Mouse (Mus musculus): ENCODE data around the gene Pemt. TPM values are rescaled to one million over a fixed set of nuclear protein-coding genes. Genes with fewer than 3 reads are reported as not detected.

The Pemt gene
- polyA plus RNA-seq, 1 experiment from 2014 or later, result 10.2 TPM

DNA sequence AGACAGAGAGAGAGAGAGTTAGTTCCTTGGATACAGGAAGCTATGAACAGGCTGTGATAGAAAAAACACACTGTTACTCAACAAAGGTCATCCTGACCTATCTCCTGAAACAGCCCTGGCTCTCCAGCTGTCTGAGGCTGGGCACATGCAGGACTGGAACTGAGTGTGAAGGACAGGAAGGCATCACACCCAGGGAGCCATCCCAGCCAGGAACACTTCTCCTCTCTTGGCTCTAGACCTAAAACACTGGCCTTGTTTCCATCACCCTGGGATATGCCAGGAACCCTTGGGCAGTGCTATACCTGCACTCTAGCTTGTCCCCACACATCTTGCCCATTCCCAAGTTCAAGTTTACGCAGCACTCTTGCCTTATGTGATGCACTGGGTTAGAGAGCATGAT, 1.5 kb downstream of the Pemt start:
- ATAC-seq (replicated peaks; ENCODE audit: low FRiP score, low read depth), result no peak
- TF ChIP-seq CTCF (IDR thresholded peaks at IDR 0.05; ENCODE audit: low read depth), result no peak
- no peak overlapping the region for H3K4me3 ChIP-seq (replicated peaks; ENCODE audit: low read depth, low read length)

GRCm38 (mm10) chr11:60042277-60042676, 4.0 kb downstream of the Pemt start:
- ATAC-seq (replicated peaks; ENCODE audit: low FRiP score, low read depth), result no peak

More for the DNA sequence above, 1.5 kb downstream of the Pemt start:
- no peak overlapping the region for H3K9ac ChIP-seq (ENCODE audit: low read depth, low read length)
- peaks cover 4% of the 10 kb centered on the region; the same call in 1 of the 2 replicates for H3K4me1 ChIP-seq (replicated peaks; ENCODE audit: insufficient read depth, low read length)
- no peaks in the 10 kb centered on the region for H3K27me3 ChIP-seq (ENCODE audit: insufficient read depth, low read length)
- no peaks in the 10 kb centered on the region for H3K36me3 ChIP-seq (ENCODE audit: insufficient read depth, low read length)
- no peak overlapping the region for H3K4me2 ChIP-seq (ENCODE audit: low read length)
- H3K9me3 ChIP-seq (replicated peaks; ENCODE audit: low read length), result no peaks in the 10 kb centered on the region
- no peak for DNase-seq (ENCODE audit: low spot score)
- H3K27ac ChIP-seq, result no peak overlapping the region
- 96% methylated on average over 1 of the region's 1 CpGs for WGBS

DNA sequence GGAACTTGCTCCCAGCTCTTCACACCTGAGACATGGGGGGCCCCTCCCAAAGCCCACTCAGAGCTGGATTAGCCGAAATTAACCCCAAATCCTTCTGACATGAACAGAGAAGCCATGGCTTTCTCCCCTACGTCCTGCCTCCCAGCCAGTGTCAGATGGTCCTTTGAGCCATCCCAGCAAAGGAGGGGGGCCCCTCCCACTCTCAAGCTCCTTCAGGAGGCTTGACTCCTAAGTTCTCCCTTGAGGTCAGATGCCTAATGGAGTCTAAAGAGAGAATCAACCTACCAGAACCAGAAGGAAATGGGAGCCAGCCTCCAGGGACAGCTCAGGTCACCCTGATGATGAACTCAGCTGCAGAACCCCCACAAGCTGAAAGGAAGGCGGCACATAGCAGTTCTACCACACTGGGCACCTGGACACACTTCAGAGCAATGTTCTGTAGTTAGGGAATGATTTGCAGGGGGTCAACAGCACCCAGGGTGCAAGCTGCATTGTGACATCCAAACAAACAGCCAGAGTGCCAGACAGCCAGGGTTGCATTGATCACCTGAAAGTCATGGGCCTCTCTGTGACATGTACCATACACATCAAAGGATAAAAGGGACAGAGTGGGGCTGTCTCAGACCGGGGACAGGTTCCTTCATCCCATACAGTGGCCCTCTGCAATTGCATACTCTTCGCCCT, 9.6 kb downstream of the Pemt start:
- H3K4me1 ChIP-seq (replicated peaks; ENCODE audit: insufficient read depth, low read length), result peaks cover 10% of the 10 kb centered on the region; the same call in 1 of the 2 replicates
- peak; percentile 47; the same call in 1 of the 2 replicates for ATAC-seq (replicated peaks; ENCODE audit: low FRiP score, low read depth)
- WGBS, result 32% methylated on average over 5 of the region's 5 CpGs

More at GRCm38 (mm10) chr11:60042277-60042676, 4.0 kb downstream of the Pemt start:
- H3K27me3 ChIP-seq (ENCODE audit: insufficient read depth, low read length), result no peaks in the 10 kb centered on the region
- peaks cover 4% of the 10 kb centered on the region; the same call in 1 of the 2 replicates for H3K4me1 ChIP-seq (replicated peaks; ENCODE audit: insufficient read depth, low read length)
- H3K4me2 ChIP-seq (ENCODE audit: low read length), result no peak overlapping the region
- H3K27ac ChIP-seq, result no peak overlapping the region
- H3K36me3 ChIP-seq (ENCODE audit: insufficient read depth, low read length), result no peaks in the 10 kb centered on the region
- H3K9me3 ChIP-seq (replicated peaks; ENCODE audit: low read length), result no peaks in the 10 kb centered on the region
- H3K9ac ChIP-seq (ENCODE audit: low read depth, low read length), result no peak overlapping the region
- peak; percentile 12; the same call in 1 of the 2 replicates for TF ChIP-seq CTCF (IDR thresholded peaks at IDR 0.05; ENCODE audit: low read depth)
- H3K4me3 ChIP-seq (replicated peaks; ENCODE audit: low read depth, low read length), result no peak overlapping the region
- DNase-seq (ENCODE audit: low spot score), result no peak

DNA sequence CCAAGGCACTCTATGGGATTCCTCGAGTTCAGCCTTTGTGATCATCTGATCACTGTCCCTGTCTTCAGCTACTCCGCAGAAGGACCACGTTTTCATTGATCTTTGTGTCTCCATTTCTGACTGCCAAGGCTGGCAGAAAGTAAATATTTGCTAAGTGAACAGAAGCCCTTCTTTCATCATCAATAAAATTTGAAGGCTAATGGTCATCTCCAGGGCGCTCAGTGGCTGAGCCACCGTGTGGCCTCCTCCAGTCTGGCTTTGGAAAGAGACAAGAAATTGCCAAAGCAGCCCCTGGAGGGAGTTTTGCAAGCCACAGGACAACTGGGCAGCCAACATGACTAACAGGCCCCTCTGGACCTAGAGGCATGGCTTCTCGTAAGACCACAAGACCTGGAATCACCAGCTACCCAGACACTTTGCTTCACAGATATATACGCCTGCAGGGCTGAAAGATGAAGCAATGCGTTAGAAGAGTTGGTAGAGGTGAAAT, 11.3 kb downstream of the Pemt start:
- no peak for DNase-seq (ENCODE audit: low spot score)
- Histone ChIP-seq H3K4me3 (replicated peaks; ENCODE audit: low read depth, low read length) (no peak overlapping the region), H3K4me1 (replicated peaks; ENCODE audit: insufficient read depth, low read length) (peaks cover 10% of the 10 kb centered on the region; the same call in 1 of the 2 replicates), H3K27me3 (ENCODE audit: insufficient read depth, low read length) (no peaks in the 10 kb centered on the region), H3K9ac (ENCODE audit: low read depth, low read length) (no peak overlapping the region), H3K36me3 (ENCODE audit: insufficient read depth, low read length) (no peaks in the 10 kb centered on the region), H3K27ac (no peak overlapping the region), H3K9me3 (replicated peaks; ENCODE audit: low read length) (no peaks in the 10 kb centered on the region), H3K4me2 (ENCODE audit: low read length) (no peak overlapping the region)
- 80% methylated on average over 8 of the region's 8 CpGs for WGBS
- no peak for TF ChIP-seq CTCF (IDR thresholded peaks at IDR 0.05; ENCODE audit: low read depth)
- no peak for ATAC-seq (replicated peaks; ENCODE audit: low FRiP score, low read depth)

More for the DNA sequence above, 9.6 kb downstream of the Pemt start:
- Histone ChIP-seq H3K4me2 (ENCODE audit: low read length) (no peak overlapping the region), H3K36me3 (ENCODE audit: insufficient read depth, low read length) (no peaks in the 10 kb centered on the region), H3K4me3 (replicated peaks; ENCODE audit: low read depth, low read length) (no peak overlapping the region), H3K27ac (no peak overlapping the region; the same call in 1 of the 2 replicates), H3K9me3 (replicated peaks; ENCODE audit: low read length) (no peaks in the 10 kb centered on the region), H3K9ac (ENCODE audit: low read depth, low read length) (no peak overlapping the region), H3K27me3 (ENCODE audit: insufficient read depth, low read length) (no peaks in the 10 kb centered on the region)
- TF ChIP-seq CTCF (IDR thresholded peaks at IDR 0.05; ENCODE audit: low read depth), result no peak
- peak; percentile 74 for DNase-seq (ENCODE audit: low spot score)

DNA sequence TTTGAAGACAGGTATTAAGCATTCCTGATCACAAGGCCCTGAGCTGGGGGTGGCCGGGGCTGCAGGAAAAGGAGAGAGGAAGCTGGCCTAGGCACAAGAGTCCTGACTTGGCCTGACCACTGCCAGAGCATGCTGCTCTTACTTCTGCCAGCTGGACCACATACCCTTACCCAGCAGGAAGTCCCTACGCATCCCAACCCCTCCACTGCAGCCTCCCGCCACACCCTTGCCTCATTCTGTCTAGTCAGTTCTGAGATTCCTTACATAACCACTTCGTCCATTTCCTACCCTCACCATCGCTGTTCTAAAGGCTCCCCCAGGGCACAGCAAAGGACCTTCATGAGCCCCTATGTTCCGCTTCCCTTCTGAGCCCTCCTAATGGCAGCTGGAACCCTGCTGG, 12.0 kb downstream of the Pemt start:
- WGBS, result 78% methylated on average over 6 of the region's 6 CpGs
- no peak for TF ChIP-seq CTCF (IDR thresholded peaks at IDR 0.05; ENCODE audit: low read depth)
- DNase-seq (ENCODE audit: low spot score) (no peak), ATAC-seq (replicated peaks; ENCODE audit: low FRiP score, low read depth) (no peak)
- Histone ChIP-seq H3K4me2 (ENCODE audit: low read length) (no peak overlapping the region), H3K36me3 (ENCODE audit: insufficient read depth, low read length) (no peaks in the 10 kb centered on the region), H3K4me1 (replicated peaks; ENCODE audit: insufficient read depth, low read length) (peaks cover 10% of the 10 kb centered on the region; the same call in 1 of the 2 replicates), H3K27ac (no peak overlapping the region), H3K9me3 (replicated peaks; ENCODE audit: low read length) (no peaks in the 10 kb centered on the region), H3K9ac (ENCODE audit: low read depth, low read length) (no peak overlapping the region), H3K4me3 (replicated peaks; ENCODE audit: low read depth, low read length) (no peak overlapping the region), H3K27me3 (ENCODE audit: insufficient read depth, low read length) (no peaks in the 10 kb centered on the region)

DNA sequence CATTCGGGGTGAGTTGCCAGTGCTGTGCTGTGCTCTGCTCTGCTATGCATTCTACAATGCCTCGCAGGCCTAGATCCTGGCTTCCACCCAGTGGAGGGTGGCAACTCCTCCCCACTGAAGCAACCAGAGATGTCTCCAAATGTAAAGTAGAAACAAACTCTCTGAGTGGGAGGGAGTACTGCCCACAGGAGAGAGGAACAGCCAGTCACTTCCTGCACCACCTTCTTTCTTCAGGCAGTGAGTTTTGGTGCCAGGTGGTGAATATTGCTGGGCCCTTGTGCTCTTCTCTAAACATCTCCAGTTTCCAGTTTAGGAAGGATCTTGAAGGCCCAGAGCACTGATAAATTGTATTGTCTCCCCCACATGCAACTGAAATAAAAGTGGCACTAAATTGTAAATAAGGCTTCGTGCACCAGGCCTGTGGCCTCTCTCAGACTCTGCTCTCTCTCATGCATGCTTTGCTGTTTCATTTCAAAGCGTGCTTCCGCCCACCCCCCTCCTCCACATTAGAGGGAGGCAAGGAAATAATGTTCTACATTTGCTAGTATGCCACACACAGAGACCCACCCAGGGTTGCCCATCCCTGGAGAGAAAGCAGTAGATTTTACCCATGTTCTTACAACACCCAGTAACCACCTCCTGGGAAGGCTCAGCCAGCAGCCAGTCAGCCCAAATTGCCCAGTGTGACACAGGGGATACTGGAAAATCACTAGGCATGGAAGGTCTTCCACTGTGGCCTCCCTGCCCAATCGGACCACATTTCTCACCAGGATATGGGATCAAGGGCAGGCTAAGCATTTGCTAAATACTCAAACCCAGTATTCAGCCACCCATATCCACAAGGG, 13.5 kb downstream of the Pemt start:
- no peak overlapping the region for H3K4me3 ChIP-seq (replicated peaks; ENCODE audit: low read depth, low read length)
- no peaks in the 10 kb centered on the region for H3K9me3 ChIP-seq (replicated peaks; ENCODE audit: low read length)
- H3K4me1 ChIP-seq (replicated peaks; ENCODE audit: insufficient read depth, low read length), result peaks cover 10% of the 10 kb centered on the region; the same call in 1 of the 2 replicates
- WGBS, result 61% methylated on average over 6 of the region's 6 CpGs
- no peak overlapping the region for H3K9ac ChIP-seq (ENCODE audit: low read depth, low read length)
- no peak for TF ChIP-seq CTCF (IDR thresholded peaks at IDR 0.05; ENCODE audit: low read depth)
- no peaks in the 10 kb centered on the region for H3K36me3 ChIP-seq (ENCODE audit: insufficient read depth, low read length)
- peak; percentile 12; the same call in 1 of the 2 replicates for ATAC-seq (replicated peaks; ENCODE audit: low FRiP score, low read depth)
- H3K27ac ChIP-seq, result 0 out of 2 replicates have a peak overlapping the region, but pooled peaks have one; percentile 25
- DNase-seq (ENCODE audit: low spot score), result peak; percentile 77
- no peak overlapping the region for H3K4me2 ChIP-seq (ENCODE audit: low read length)
- no peaks in the 10 kb centered on the region for H3K27me3 ChIP-seq (ENCODE audit: insufficient read depth, low read length)

All from kidney, postnatal 0 days (tissue).